ENCODE assay signal across 21 mouse cellular contexts in the genomic region with DNA sequence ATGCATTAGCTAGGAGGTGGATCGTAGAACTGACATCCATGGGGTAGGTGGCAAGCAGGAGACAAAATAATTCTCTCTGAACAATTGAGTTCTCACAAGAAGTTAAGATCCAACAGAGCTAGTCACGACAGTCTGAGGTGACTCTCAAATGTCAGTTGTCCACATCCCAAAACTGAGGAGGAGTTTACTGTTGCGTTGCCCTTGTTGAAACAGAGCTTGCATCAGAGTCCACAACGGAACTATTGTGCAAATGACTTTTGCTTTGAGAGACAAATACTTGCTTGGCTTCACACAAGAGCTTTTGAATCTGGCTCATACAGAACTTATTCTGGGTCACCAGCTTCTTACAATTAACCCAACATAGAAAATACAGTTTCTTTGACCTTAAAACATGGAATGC. TPM values are rescaled to one million over a fixed set of nuclear protein-coding genes. Genes with fewer than 3 reads are reported as not detected.
A peak's percentile ranks its signal among the peaks of the same experiment; 100 is the strongest.
DNase-seq lines count a peak whose midpoint lies in the region; ATAC-seq and TF ChIP-seq lines count a peak whose summit lies in the region.
"Had no signal": no experiment of that assay in that cellular context is flagged by ENCODE, and none has a peak within 500 bp of the region (broad histone marks: within the 10 kb centered on the region; RNA-seq: fewer than 3 reads in every experiment).

No protein-coding gene starts in this region.

- peak overlapping the region; percentile 79 for H3K27ac ChIP-seq in layer of hippocampus, adult 2 months
- H3K27ac ChIP-seq: embryonic facial prominence, embryonic 15.5 days; kidney, postnatal 0 days; liver, embryonic 13.5 days; macrophage; midbrain, embryonic 12.5 days; neural tube, embryonic 13.5 days had no signal

- ATAC-seq in granulocyte monocyte progenitor cell, adult 5-6 weeks (replicated peaks; ENCODE audit: poor library complexity, severe bottlenecking): peak; percentile 88
- no peak for ATAC-seq in cerebellum, adult (ENCODE audit: insufficient number of reproducible peaks, low FRiP score, low TSS enrichment)

- no peak for TF ChIP-seq CTCF in layer of hippocampus, adult 2 months (conservative IDR thresholded peaks at IDR 0.05)

- H3K4me3 ChIP-seq in layer of hippocampus, adult 2 months: no peak overlapping the region
- H3K4me3 ChIP-seq: embryonic facial prominence, embryonic 15.5 days; liver, embryonic 13.5 days; midbrain, embryonic 12.5 days; neural tube, embryonic 13.5 days had no signal

- DNase-seq in layer of hippocampus, adult 2 months (ENCODE audit: low spot score in 2 of 2): no peak
- no peak for DNase-seq in layer of hippocampus, postnatal 10 days (ENCODE audit: low spot score in 2 of 2)
- peak; percentile 52 for DNase-seq in lung, postnatal 36 days
- DNase-seq in lung, postnatal 14 days: no peak
- no peak for DNase-seq in cerebellum, adult 11-12 months
- DNase-seq: cerebellum, adult 11 months; cerebellum, postnatal 14 days; gastrocnemius, postnatal 14 days; kidney, adult 18-20 months; layer of hippocampus, postnatal 36 days; left cerebral cortex, postnatal 4 days; liver, embryonic 13.5 days; spleen, adult 18-20 months; thymus, postnatal 36 days had no signal

RNA-seq across cellular contexts. Expression of a gene that starts 27.7 kb away (rescaled TPM):
- 10 to 100 TPM; 22.8 to 25.1 TPM for total RNA-seq in layer of hippocampus, adult 2 months (2021)
- 10 to 100 TPM; 20.9 to 21.4 TPM for total RNA-seq in layer of hippocampus, postnatal 10 days (2021)
- total RNA-seq in granulocyte monocyte progenitor cell, adult 5-6 weeks (2014; fragmentation: Nextera tagmentation): 34.6 and 35.7 TPM in 2 replicates
- total RNA-seq in granulocyte monocyte progenitor cell, adult 5-6 weeks (2017): 39.8 and 44.6 TPM in 2 replicates
